In genomic region chr7:131548473-131548872, GRCm38 (mm10) we compare ENCODE assay signal across 25 mouse cellular contexts. TPM values are rescaled to one million over a fixed set of nuclear protein-coding genes. Genes with fewer than 3 reads are reported as not detected.
DNase-seq lines count a peak whose midpoint lies in the region; ATAC-seq lines count a peak whose summit lies in the region.
"Had no signal": no experiment of that assay in that cellular context is flagged by ENCODE, and none has a peak within 500 bp of the region (broad histone marks: within the 10 kb centered on the region; RNA-seq: fewer than 3 reads in every experiment).

Gene Hmx2, plus strand, starts transcription at chr7:131548773.

- peak; percentile 22 for DNase-seq in limb, embryonic 11.5 days (ENCODE audit: low spot score)
- no peak for DNase-seq in limb, embryonic 10.5 days (ENCODE audit: low spot score)
- peak; percentile 28 for DNase-seq in neural tube, embryonic 10.5 days (ENCODE audit: extremely low spot score, low spot score)
- no peak for DNase-seq in embryo, embryonic 10.5 days (ENCODE audit: low spot score)
- DNase-seq: adrenal gland, adult 8-10 months; adrenal gland, postnatal 14 days; adrenal gland, postnatal 36 days; cerebellum, adult 11-12 months; cerebellum, adult 2 months; cerebellum, adult 9-10 months; cerebellum, postnatal 25 days; embryo, embryonic 11 days had no signal

- H3K4me2 ChIP-seq in limb, embryonic 11.5 days (ENCODE audit: low read depth, severe bottlenecking): no peak within 1 kb of the TSS
- H3K4me2 ChIP-seq in neural tube, embryonic 15.5 days: no peak within 1 kb of the TSS
- H3K4me2 ChIP-seq: embryonic facial prominence, embryonic 13.5 days; embryonic facial prominence, embryonic 15.5 days; forebrain, embryonic 12.5 days had no signal

- peaks cover 94% of the 10 kb centered on the region for H3K27me3 ChIP-seq in limb, embryonic 11.5 days (ENCODE audit: control insufficient read depth, insufficient read depth, low read length)
- H3K27me3 ChIP-seq in limb, embryonic 10.5 days (ENCODE audit: low read depth, poor library complexity, severe bottlenecking): peaks cover 100% of the 10 kb centered on the region
- H3K27me3 ChIP-seq in neural tube, embryonic 15.5 days (replicated peaks): peaks cover 95% of the 10 kb centered on the region

- H3K9ac ChIP-seq in limb, embryonic 11.5 days (ENCODE audit: low read length): no peak within 1 kb of the TSS
- no peak within 1 kb of the TSS for H3K9ac ChIP-seq in neural tube, embryonic 15.5 days (replicated peaks)
- H3K9ac ChIP-seq: embryonic facial prominence, embryonic 13.5 days; embryonic facial prominence, embryonic 15.5 days; forebrain, embryonic 12.5 days had no signal

- ATAC-seq in limb, embryonic 11.5 days (ENCODE audit: insufficient number of reproducible peaks, low FRiP score, low TSS enrichment, low read depth): no peak
- ATAC-seq in neural tube, embryonic 15.5 days (ENCODE audit: low FRiP score): no peak
- ATAC-seq: activated CD4-positive, CD25-positive, alpha-beta regulatory T cell, adult 4 months; CD4-positive, CD25-positive, alpha-beta regulatory T cell, adult 4 months; forebrain, embryonic 14.5 days; forebrain, embryonic 16.5 days; Patski had no signal

- H3K4me1 ChIP-seq in limb, embryonic 11.5 days (ENCODE audit: control insufficient read depth, insufficient read depth, low read length): peaks cover 8% of the 10 kb centered on the region; the same call in 1 of the 2 replicates
- H3K4me1 ChIP-seq in limb, embryonic 10.5 days: peaks cover 22% of the 10 kb centered on the region
- H3K4me1 ChIP-seq in neural tube, embryonic 15.5 days: peaks cover 11% of the 10 kb centered on the region

- WGBS in limb, embryonic 11.5 days: 3% methylated on average over 3 of the region's 3 CpGs
- WGBS in limb, embryonic 10.5 days: 3% methylated on average over 3 of the region's 3 CpGs
- WGBS in neural tube, embryonic 15.5 days: 3% methylated on average over 3 of the region's 3 CpGs

- no peak within 1 kb of the TSS for H3K4me3 ChIP-seq in limb, embryonic 11.5 days (ENCODE audit: low read depth, low read length)
- H3K4me3 ChIP-seq in limb, embryonic 10.5 days: no peak within 1 kb of the TSS
- no peak within 1 kb of the TSS for H3K4me3 ChIP-seq in neural tube, embryonic 15.5 days (replicated peaks)
- H3K4me3 ChIP-seq: embryonic facial prominence, embryonic 13.5 days; embryonic facial prominence, embryonic 15.5 days; erythroblast, embryonic 14.5 days; forebrain, embryonic 10.5 days; forebrain, embryonic 12.5 days had no signal

- no peak within 1 kb of the TSS for H3K27ac ChIP-seq in limb, embryonic 11.5 days (replicated peaks; ENCODE audit: low read depth, low read length)
- no peak within 1 kb of the TSS for H3K27ac ChIP-seq in limb, embryonic 10.5 days
- no peak within 1 kb of the TSS for H3K27ac ChIP-seq in neural tube, embryonic 15.5 days (replicated peaks)
- H3K27ac ChIP-seq: embryonic facial prominence, embryonic 13.5 days; embryonic facial prominence, embryonic 15.5 days; forebrain, embryonic 10.5 days; forebrain, embryonic 12.5 days had no signal

- no peaks in the 10 kb centered on the region for H3K9me3 ChIP-seq in limb, embryonic 11.5 days (ENCODE audit: control insufficient read depth, low read length)
- no peaks in the 10 kb centered on the region for H3K9me3 ChIP-seq in limb, embryonic 10.5 days (replicated peaks)
- no peaks in the 10 kb centered on the region for H3K9me3 ChIP-seq in neural tube, embryonic 15.5 days (replicated peaks)
- H3K9me3 ChIP-seq: embryonic facial prominence, embryonic 13.5 days; embryonic facial prominence, embryonic 15.5 days; forebrain, embryonic 10.5 days; forebrain, embryonic 12.5 days had no signal

- no peaks in the 10 kb centered on the region for H3K36me3 ChIP-seq in limb, embryonic 11.5 days (ENCODE audit: control insufficient read depth, insufficient read depth, low read length)
- H3K36me3 ChIP-seq in limb, embryonic 10.5 days: no peaks in the 10 kb centered on the region
- H3K36me3 ChIP-seq in neural tube, embryonic 15.5 days: no peaks in the 10 kb centered on the region
- H3K36me3 ChIP-seq: embryonic facial prominence, embryonic 13.5 days; embryonic facial prominence, embryonic 15.5 days; forebrain, embryonic 10.5 days; forebrain, embryonic 12.5 days; G1E had no signal

RNA-seq across cellular contexts. Expression of gene Hmx2, which starts in this region (rescaled TPM):
- not detected in 2 replicates for polyA plus RNA-seq in limb, embryonic 11.5 days (2014; fragmentation: Nextera tagmentation; extraction: Ambion mirVana)
- not detected in 2 replicates for polyA plus RNA-seq in limb, embryonic 10.5 days (2016; fragmentation: Nextera tagmentation; extraction: Ambion mirVana)
- polyA plus RNA-seq in neural tube, embryonic 15.5 days (2015; fragmentation: Nextera tagmentation; extraction: Ambion mirVana): 0.82 and 1.3 TPM in 2 replicates
- polyA plus RNA-seq: CD4-positive, CD25-positive, alpha-beta regulatory T cell, adult 4 months; cerebellum, adult 2 months; cortical plate, adult 2 months; embryonic facial prominence, embryonic 13.5 days; erythroblast, embryonic 14.5 days; forebrain, embryonic 10.5 days had no signal

Comparison
In these comparisons a context has a peak if more than half of its experiments do, and no peak if none do; other contexts are left out.
1. Peak in DNase-seq in limb, embryonic 11.5 days; RNA of the gene not detected or under 1 TPM.